In the genomic region with DNA sequence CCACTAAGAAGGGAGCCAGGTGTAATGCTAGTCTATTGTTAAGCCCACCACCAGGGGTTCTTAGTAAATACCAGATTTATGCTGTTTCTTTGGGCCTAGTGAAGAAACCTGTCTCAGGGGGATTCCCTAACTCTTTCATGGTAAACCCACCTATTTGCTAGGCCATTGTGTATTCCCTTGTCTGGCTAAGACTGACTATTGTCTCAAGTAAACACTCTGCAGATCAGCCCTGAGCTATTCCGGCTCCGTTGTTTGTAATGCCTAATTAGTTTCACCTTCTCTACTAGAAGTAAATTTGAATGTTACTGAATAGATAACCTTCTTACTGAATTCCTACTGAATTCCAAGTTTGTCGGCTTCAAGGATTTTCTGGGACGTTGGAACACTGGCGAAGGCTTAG, we compare ENCODE assay signal across 4 mouse cellular contexts. TPM values are rescaled to one million over a fixed set of nuclear protein-coding genes. Genes with fewer than 3 reads are reported as not detected.
DNase-seq lines count a peak whose midpoint lies in the region; ATAC-seq lines count a peak whose summit lies in the region.
"Not testable (repeated sequence)": the region's sequence is repeated elsewhere in the genome, so short reads cannot be mapped to it uniquely, and the experiment has no call there.

No protein-coding gene starts in this region.

- not testable (repeated sequence) for ATAC-seq in midbrain, embryonic 11.5 days (ENCODE audit: low FRiP score)

- not testable (repeated sequence) for H3K9me3 ChIP-seq in midbrain, embryonic 11.5 days (ENCODE audit: control insufficient read depth, low read length)

- not testable (repeated sequence) for H3K4me3 ChIP-seq in midbrain, embryonic 11.5 days (ENCODE audit: low read depth, low read length)

- not testable (repeated sequence) for H3K4me2 ChIP-seq in midbrain, embryonic 11.5 days

- H3K4me1 ChIP-seq in midbrain, embryonic 11.5 days (ENCODE audit: control insufficient read depth, insufficient read depth, low read length) = not testable (repeated sequence)

- H3K9ac ChIP-seq in midbrain, embryonic 11.5 days (ENCODE audit: low read length) = not testable (repeated sequence)

- H3K36me3 ChIP-seq in midbrain, embryonic 11.5 days (ENCODE audit: control insufficient read depth, insufficient read depth, low read length) = not testable (repeated sequence)

- not testable (repeated sequence) for H3K27ac ChIP-seq in midbrain, embryonic 11.5 days (ENCODE audit: low read depth, low read length)

- 91% methylated on average over 5 of the region's 5 CpGs for WGBS in midbrain, embryonic 11.5 days

- not testable (repeated sequence) for H3K27me3 ChIP-seq in midbrain, embryonic 11.5 days (ENCODE audit: control insufficient read depth, insufficient read depth, low read length)

- peak; percentile 54 for DNase-seq in ES-CJ7 (ENCODE audit: low read depth, low spot score)
- peak; percentile 71 for DNase-seq in R1 (ENCODE audit: low read depth, low spot score)
- peak; percentile 89 for DNase-seq in ZHBTc4 (ENCODE audit: low read depth, low spot score)
- DNase-seq in midbrain, embryonic 11.5 days (ENCODE audit: low spot score, missing footprints) = peak; percentile 17

RNA-seq across cellular contexts. Expression of a gene that starts 29.4 kb away (rescaled TPM):
- polyA plus RNA-seq in midbrain, embryonic 11.5 days (2014; fragmentation: Nextera tagmentation; extraction: Ambion mirVana) = 133 and 162 TPM in 2 replicates

Comparison
In these comparisons a context has a peak if more than half of its experiments do, and no peak if none do; other contexts are left out.
1. DNase-seq: peak in every context shown above with its lines; median percentile 89 in ZHBTc4; 71 in R1; 54 in ES-CJ7; 17 in midbrain, embryonic 11.5 days.